Mouse (Mus musculus) cerebellum, adult 2 months (tissue): ENCODE measurements around the gene P3h1.

Experiments
- CTCF ChIP-seq: fragments of 200-500 bp; IDR thresholded peaks from 2 replicates; pipeline ENCODE4 v1.5.1; 2011; ENCODE audit warnings: low read depth, mild to moderate bottlenecking, control low read depth, low read length, moderate library complexity, borderline replicate concordance; ENCODE audit not compliant: insufficient read depth
- POLR2A ChIP-seq: fragments of 200-500 bp; IDR thresholded peaks from 2 replicates; pipeline ENCODE4 v1.6.1; 2011; ENCODE audit warnings: low read length, control low read depth, borderline replicate concordance; ENCODE audit not compliant: insufficient read depth

DNA sequence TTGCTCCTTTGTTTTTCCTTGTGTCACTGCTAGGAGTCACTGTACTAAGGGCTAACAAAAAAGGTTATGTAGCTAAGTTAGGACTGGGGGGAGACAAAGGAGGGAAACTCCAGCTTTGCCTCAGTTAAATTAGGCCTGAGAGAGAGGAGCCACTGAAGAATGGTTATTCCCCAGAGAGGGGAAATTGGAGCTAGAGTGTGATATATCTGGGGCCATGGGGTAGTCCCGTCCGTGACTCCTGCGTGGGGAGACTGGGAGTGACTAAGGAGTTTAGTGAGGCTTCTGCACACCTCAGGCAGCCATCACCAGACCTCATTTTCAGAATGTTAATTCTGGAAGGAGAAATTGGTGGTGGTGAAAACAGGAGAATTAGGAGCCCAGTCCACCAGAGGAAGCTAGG lies 1.6 kb downstream of the P3h1 start:
- TF ChIP-seq POLR2A (no peak), CTCF (no peak)
